In the genomic region with DNA sequence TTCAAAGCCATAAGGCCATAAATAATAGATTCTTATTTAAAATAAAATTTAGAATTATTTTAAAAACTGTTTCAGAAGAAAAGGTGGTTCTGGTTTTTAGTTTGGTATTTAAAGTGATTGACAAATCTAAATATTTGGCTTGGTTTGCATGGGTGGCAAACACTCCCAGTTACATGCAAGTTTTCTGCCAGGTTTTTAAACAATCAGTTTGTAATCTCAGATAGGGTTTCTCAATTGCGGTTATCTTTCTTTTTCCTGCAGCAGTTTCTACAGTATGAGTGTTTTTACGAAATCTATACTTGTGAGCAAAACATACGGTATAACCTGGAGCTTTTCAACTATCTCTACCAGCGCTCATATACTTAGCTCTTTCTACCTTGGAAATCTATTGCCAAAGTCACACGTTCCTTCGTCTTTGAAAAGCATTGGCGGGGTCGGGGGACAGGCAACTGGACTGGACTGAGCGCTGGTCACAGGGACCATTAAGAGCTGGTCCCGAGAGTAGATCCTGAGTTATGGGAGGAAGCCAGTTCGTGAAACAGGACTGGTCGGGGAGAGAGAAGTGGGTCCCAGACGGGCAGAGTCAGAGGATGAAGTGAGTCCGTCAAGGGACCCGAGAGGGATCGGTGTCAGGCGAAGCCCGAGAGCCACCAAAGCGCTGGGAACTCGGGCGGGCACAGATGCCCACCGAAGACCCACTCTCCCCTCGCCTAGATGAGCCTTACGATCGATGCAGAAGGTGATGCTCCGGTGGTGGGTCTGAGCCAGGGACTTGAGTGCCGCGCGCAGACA, we compare ENCODE assay signal across 8 mouse cellular contexts. TPM values are rescaled to one million over a fixed set of nuclear protein-coding genes. Genes with fewer than 3 reads are reported as not detected.
A peak's percentile ranks its signal among the peaks of the same experiment; 100 is the strongest.
DNase-seq lines count a peak whose midpoint lies in the region; ATAC-seq and TF ChIP-seq lines count a peak whose summit lies in the region.

No protein-coding gene starts in this region.

- peaks cover 12% of the 10 kb centered on the region for H3K4me1 ChIP-seq in liver, adult 2 months (ENCODE audit: control insufficient read depth, insufficient read depth, low read length)
- peaks cover 21% of the 10 kb centered on the region for H3K4me1 ChIP-seq in embryonic facial prominence, embryonic 12.5 days
- peaks cover 26% of the 10 kb centered on the region for H3K4me1 ChIP-seq in hindbrain, embryonic 13.5 days (replicated peaks)
- peaks cover 20% of the 10 kb centered on the region for H3K4me1 ChIP-seq in midbrain, embryonic 12.5 days

- no peak for TF ChIP-seq CTCF in liver, adult 2 months (IDR thresholded peaks at IDR 0.05; ENCODE audit: low read depth, low read length)

- H3K9ac ChIP-seq in liver, adult 2 months (ENCODE audit: low read depth, low read length) = peak overlapping the region; percentile 86
- peak overlapping the region; percentile 76 for H3K9ac ChIP-seq in embryonic facial prominence, embryonic 12.5 days
- peak overlapping the region; percentile 83 for H3K9ac ChIP-seq in hindbrain, embryonic 13.5 days
- H3K9ac ChIP-seq in midbrain, embryonic 12.5 days (replicated peaks) = peak overlapping the region; percentile 69

- H3K27me3 ChIP-seq in liver, adult 2 months (ENCODE audit: control insufficient read depth, insufficient read depth, low read length) = no peaks in the 10 kb centered on the region
- H3K27me3 ChIP-seq in embryonic facial prominence, embryonic 12.5 days = no peaks in the 10 kb centered on the region
- H3K27me3 ChIP-seq in hindbrain, embryonic 13.5 days = no peaks in the 10 kb centered on the region
- no peaks in the 10 kb centered on the region for H3K27me3 ChIP-seq in midbrain, embryonic 12.5 days

- peaks cover 6% of the 10 kb centered on the region; the same call in 1 of the 2 replicates for H3K36me3 ChIP-seq in liver, adult 2 months (ENCODE audit: control insufficient read depth, insufficient read depth, low read length)
- H3K36me3 ChIP-seq in embryonic facial prominence, embryonic 12.5 days = peaks cover 9% of the 10 kb centered on the region
- peaks cover 13% of the 10 kb centered on the region for H3K36me3 ChIP-seq in hindbrain, embryonic 13.5 days
- H3K36me3 ChIP-seq in midbrain, embryonic 12.5 days = peaks cover 10% of the 10 kb centered on the region

- no peaks in the 10 kb centered on the region for H3K9me3 ChIP-seq in embryonic facial prominence, embryonic 12.5 days
- no peaks in the 10 kb centered on the region for H3K9me3 ChIP-seq in hindbrain, embryonic 13.5 days
- H3K9me3 ChIP-seq in midbrain, embryonic 12.5 days = no peaks in the 10 kb centered on the region

- DNase-seq in liver, adult 2 months (ENCODE audit: extremely low read depth, low read depth, low spot score) = peak; percentile 74
- DNase-seq in liver = no peak
- DNase-seq in thymus, adult 18-20 months = no peak
- DNase-seq in frontal cortex, adult 2 months (ENCODE audit: extremely low spot score in 1 of 2, low spot score in 1 of 2) = no peak
- DNase-seq in testis, postnatal 10 days (ENCODE audit: low spot score) = no peak

- 0% methylated on average over 29 of the region's 29 CpGs for WGBS in liver, adult 2 months
- WGBS in embryonic facial prominence, embryonic 12.5 days = 2% methylated on average over 29 of the region's 29 CpGs
- 4% methylated on average over 29 of the region's 29 CpGs for WGBS in hindbrain, embryonic 13.5 days
- 5% methylated on average over 29 of the region's 29 CpGs for WGBS in midbrain, embryonic 12.5 days

- peak overlapping the region; percentile 76 for H3K4me2 ChIP-seq in embryonic facial prominence, embryonic 12.5 days (replicated peaks)
- H3K4me2 ChIP-seq in hindbrain, embryonic 13.5 days = peak overlapping the region; percentile 87
- H3K4me2 ChIP-seq in midbrain, embryonic 12.5 days (replicated peaks) = peak overlapping the region; percentile 78

- peaks cover 15% of the 10 kb centered on the region; the same call in 1 of the 2 replicates for H3K79me2 ChIP-seq in liver, adult 2 months (ENCODE audit: control insufficient read depth, insufficient read depth, low read length)

- peak overlapping the region; percentile 86 for H3K4me3 ChIP-seq in liver, adult 2 months (ENCODE audit: insufficient read depth, low read depth, low read length)
- peak overlapping the region; percentile 76 for H3K4me3 ChIP-seq in embryonic facial prominence, embryonic 12.5 days
- peak overlapping the region; percentile 73 for H3K4me3 ChIP-seq in hindbrain, embryonic 13.5 days
- H3K4me3 ChIP-seq in midbrain, embryonic 12.5 days = peak overlapping the region; percentile 68

- peak overlapping the region; percentile 73 for H3K27ac ChIP-seq in liver, adult 2 months (replicated peaks; ENCODE audit: insufficient read depth, low read depth, low read length)
- peak overlapping the region; percentile 51; the same call in 1 of the 2 replicates for H3K27ac ChIP-seq in embryonic facial prominence, embryonic 12.5 days
- peak overlapping the region; percentile 74 for H3K27ac ChIP-seq in hindbrain, embryonic 13.5 days
- 0 out of 2 replicates have a peak overlapping the region, but pooled peaks have one; percentile 15 for H3K27ac ChIP-seq in midbrain, embryonic 12.5 days (replicated peaks)

- ATAC-seq in embryonic facial prominence, embryonic 12.5 days (ENCODE audit: insufficient number of reproducible peaks, insufficient read depth, low FRiP score, low TSS enrichment) = peak; percentile 48
- peak; percentile 81 for ATAC-seq in hindbrain, embryonic 13.5 days (ENCODE audit: low FRiP score)
- ATAC-seq in midbrain, embryonic 12.5 days (ENCODE audit: low FRiP score, low read depth) = peak; percentile 72

- no peak for TF ChIP-seq POLR2A in liver, adult 2 months (IDR thresholded peaks at IDR 0.05; ENCODE audit: extremely low read depth, insufficient read depth, low read length)

RNA-seq across cellular contexts. Expression of a gene that starts 0.5 kb away (rescaled TPM):
- 45.7 and 47.3 TPM in 2 replicates for total RNA-seq in liver, adult 2 months (2014; rRNA removed)
- 42.5 and 43.5 TPM in 2 replicates for polyA plus RNA-seq in liver, adult 2 months (2012; rRNA removed)
- polyA plus RNA-seq in embryonic facial prominence, embryonic 12.5 days (2016; fragmentation: Nextera tagmentation; extraction: Ambion mirVana) = 45.8 and 49.8 TPM in 2 replicates
- polyA plus RNA-seq in hindbrain, embryonic 13.5 days (2015; fragmentation: Nextera tagmentation; extraction: Ambion mirVana) = 33.0 and 36.7 TPM in 2 replicates
- polyA plus RNA-seq in midbrain, embryonic 12.5 days (2016; fragmentation: Nextera tagmentation; extraction: Ambion mirVana) = 36.8 and 38.3 TPM in 2 replicates
- 37.4 and 44.3 TPM in 2 replicates for polyA plus RNA-seq in frontal cortex, adult 2 months (2012; rRNA removed)

RNA-seq across cellular contexts. Expression of a gene that starts 0.6 kb away (rescaled TPM):
- 23.1 and 24.3 TPM in 2 replicates for total RNA-seq in liver, adult 2 months (2014; rRNA removed)
- 5.9 and 6.8 TPM in 2 replicates for polyA plus RNA-seq in liver, adult 2 months (2012; rRNA removed)
- polyA plus RNA-seq in embryonic facial prominence, embryonic 12.5 days (2016; fragmentation: Nextera tagmentation; extraction: Ambion mirVana) = 151 and 155 TPM in 2 replicates
- polyA plus RNA-seq in hindbrain, embryonic 13.5 days (2015; fragmentation: Nextera tagmentation; extraction: Ambion mirVana) = 134 and 142 TPM in 2 replicates
- 134 and 142 TPM in 2 replicates for polyA plus RNA-seq in midbrain, embryonic 12.5 days (2016; fragmentation: Nextera tagmentation; extraction: Ambion mirVana)
- polyA plus RNA-seq in frontal cortex, adult 2 months (2012; rRNA removed) = 78.0 and 78.2 TPM in 2 replicates

RNA-seq across cellular contexts. Expression of a gene that starts 31.0 kb away (rescaled TPM):
- 14.1 and 15.4 TPM in 2 replicates for total RNA-seq in liver, adult 2 months (2014; rRNA removed)
- 14.8 and 15.7 TPM in 2 replicates for polyA plus RNA-seq in liver, adult 2 months (2012; rRNA removed)
- polyA plus RNA-seq in embryonic facial prominence, embryonic 12.5 days (2016; fragmentation: Nextera tagmentation; extraction: Ambion mirVana) = 47.6 and 49.3 TPM in 2 replicates
- polyA plus RNA-seq in hindbrain, embryonic 13.5 days (2015; fragmentation: Nextera tagmentation; extraction: Ambion mirVana) = 69.6 and 70.8 TPM in 2 replicates
- 61.4 and 63.4 TPM in 2 replicates for polyA plus RNA-seq in midbrain, embryonic 12.5 days (2016; fragmentation: Nextera tagmentation; extraction: Ambion mirVana)
- polyA plus RNA-seq in frontal cortex, adult 2 months (2012; rRNA removed) = 67.4 and 74.9 TPM in 2 replicates

RNA-seq across cellular contexts. Expression of a gene that starts 31.1 kb away (rescaled TPM):
- total RNA-seq in liver, adult 2 months (2014; rRNA removed) = 9.6 TPM in 2 replicates
- 4.6 and 7.1 TPM in 2 replicates for polyA plus RNA-seq in liver, adult 2 months (2012; rRNA removed)
- polyA plus RNA-seq in embryonic facial prominence, embryonic 12.5 days (2016; fragmentation: Nextera tagmentation; extraction: Ambion mirVana) = 33.4 and 35.6 TPM in 2 replicates
- polyA plus RNA-seq in hindbrain, embryonic 13.5 days (2015; fragmentation: Nextera tagmentation; extraction: Ambion mirVana) = 14.3 and 16.2 TPM in 2 replicates
- polyA plus RNA-seq in midbrain, embryonic 12.5 days (2016; fragmentation: Nextera tagmentation; extraction: Ambion mirVana) = 33.7 and 35.6 TPM in 2 replicates
- polyA plus RNA-seq in frontal cortex, adult 2 months (2012; rRNA removed) = 36.5 and 40.5 TPM in 2 replicates

Comparison
In these comparisons a context has a peak if more than half of its experiments do, and no peak if none do; other contexts are left out.
1. H3K27ac ChIP-seq: peak in every context shown above with its lines; median percentile 74 in hindbrain, embryonic 13.5 days; 73 in liver, adult 2 months; 51 in embryonic facial prominence, embryonic 12.5 days; 15 in midbrain, embryonic 12.5 days.
2. RNA of a gene that starts 0.6 kb away (polyA plus RNA-seq): 151 to 155 TPM in embryonic facial prominence, embryonic 12.5 days, 134 to 142 TPM in hindbrain, embryonic 13.5 days, 134 to 142 TPM in midbrain, embryonic 12.5 days and 78.0 to 78.2 TPM in frontal cortex, adult 2 months; 5.9 to 6.8 TPM in liver, adult 2 months; every median in the first group is over 10 times any median in the second.
3. Peak in every context shown above with its lines, with median percentiles within 50 percentile points of each other: H3K4me3 ChIP-seq, H3K9ac ChIP-seq, ATAC-seq and H3K4me2 ChIP-seq.